8 mouse cellular contexts compared by ENCODE assay signal in genomic region chr2:85198011-85198965, GRCm38 (mm10). TPM values are rescaled to one million over a fixed set of nuclear protein-coding genes. Genes with fewer than 3 reads are reported as not detected.
DNase-seq lines count a peak whose midpoint lies in the region; ATAC-seq lines count a peak whose summit lies in the region.

No protein-coding gene starts in this region.

- H3K9me3 ChIP-seq in embryonic facial prominence, embryonic 13.5 days = no peaks in the 10 kb centered on the region
- no peaks in the 10 kb centered on the region for H3K9me3 ChIP-seq in hindbrain, embryonic 11.5 days (ENCODE audit: control insufficient read depth, low read length)

- H3K27ac ChIP-seq in embryonic facial prominence, embryonic 13.5 days = no peak overlapping the region
- no peak overlapping the region for H3K27ac ChIP-seq in hindbrain, embryonic 11.5 days (ENCODE audit: low read depth, low read length)

- ATAC-seq in embryonic facial prominence, embryonic 13.5 days (ENCODE audit: insufficient number of reproducible peaks, insufficient read depth, low FRiP score, low TSS enrichment, low read depth) = no peak
- peak; percentile 82 for ATAC-seq in hindbrain, embryonic 11.5 days (ENCODE audit: low FRiP score)

- peak; percentile 11 for DNase-seq in gastrocnemius, postnatal 14 days
- no peak for DNase-seq in gastrocnemius, postnatal 25 days
- peak; percentile 47 for DNase-seq in hindbrain, embryonic 11.5 days (ENCODE audit: low spot score)
- DNase-seq in left cerebral cortex, postnatal 14 days (ENCODE audit: low spot score in 2 of 2) = peak; percentile 67 to 70
- peak; percentile 57 for DNase-seq in retina, postnatal 1 day
- DNase-seq in ovary, adult 18-20 months (ENCODE audit: low spot score) = no peak
- no peak for DNase-seq in ovary, postnatal 14 days (ENCODE audit: low spot score)

- H3K36me3 ChIP-seq in embryonic facial prominence, embryonic 13.5 days = no peaks in the 10 kb centered on the region
- H3K36me3 ChIP-seq in hindbrain, embryonic 11.5 days (ENCODE audit: control insufficient read depth, insufficient read depth, low read length) = no peaks in the 10 kb centered on the region

- 2% methylated on average over 24 of the region's 24 CpGs for WGBS in embryonic facial prominence, embryonic 13.5 days
- 2% methylated on average over 24 of the region's 24 CpGs for WGBS in hindbrain, embryonic 11.5 days

- H3K4me1 ChIP-seq in embryonic facial prominence, embryonic 13.5 days = peaks cover 10% of the 10 kb centered on the region
- H3K4me1 ChIP-seq in hindbrain, embryonic 11.5 days (replicated peaks; ENCODE audit: control insufficient read depth, insufficient read depth, low read length) = no peaks in the 10 kb centered on the region

- peak overlapping the region; percentile 29 for H3K4me3 ChIP-seq in embryonic facial prominence, embryonic 13.5 days
- H3K4me3 ChIP-seq in hindbrain, embryonic 11.5 days (ENCODE audit: low read depth, low read length) = peak overlapping the region; percentile 34

- H3K27me3 ChIP-seq in embryonic facial prominence, embryonic 13.5 days = peaks cover 13% of the 10 kb centered on the region
- no peaks in the 10 kb centered on the region for H3K27me3 ChIP-seq in hindbrain, embryonic 11.5 days (ENCODE audit: control insufficient read depth, insufficient read depth, low read length)

- intact Hi-C loops in gastrocnemius, postnatal 14 days (cut with DNase I; ENCODE audit: low total_unique reads) = no loop called here
- intact Hi-C loops in left cerebral cortex, postnatal 14 days (cut with DNase I) = no loop called here

- H3K9ac ChIP-seq in embryonic facial prominence, embryonic 13.5 days = peak overlapping the region; percentile 51; the same call in 1 of the 2 replicates
- peak overlapping the region; percentile 37; the same call in 1 of the 2 replicates for H3K9ac ChIP-seq in hindbrain, embryonic 11.5 days (ENCODE audit: low read depth, low read length)

- H3K4me2 ChIP-seq in embryonic facial prominence, embryonic 13.5 days = peak overlapping the region; percentile 62
- peak overlapping the region; percentile 64 for H3K4me2 ChIP-seq in hindbrain, embryonic 11.5 days (replicated peaks; ENCODE audit: low read depth, low read length)

RNA-seq across cellular contexts. Expression of gene Lrrc55, which starts 1.3 kb away (rescaled TPM):
- 1 to 10 TPM; 3.9 to 7.3 TPM for total RNA-seq in gastrocnemius, postnatal 14 days (2021)
- total RNA-seq in gastrocnemius, postnatal 25 days (2021) = 1 to 10 TPM in 1 of 2 experiments, under 1 TPM in 1; 0.59 to 1.8 TPM
- 0.59 and 0.61 TPM in 2 replicates for polyA plus RNA-seq in embryonic facial prominence, embryonic 13.5 days (2015; fragmentation: Nextera tagmentation; extraction: Ambion mirVana)
- polyA plus RNA-seq in hindbrain, embryonic 11.5 days (2014; fragmentation: Nextera tagmentation; extraction: Ambion mirVana) = 1.1 and 2.3 TPM in 2 replicates
- total RNA-seq in left cerebral cortex, postnatal 14 days (2021) = 10 to 100 TPM; 35.6 to 44.1 TPM

Comparison
In these comparisons a context has a peak if more than half of its experiments do, and no peak if none do; other contexts are left out.
1. DNase-seq: peak in gastrocnemius, postnatal 14 days (single experiment), hindbrain, embryonic 11.5 days (single experiment), left cerebral cortex, postnatal 14 days (2 of 2) and retina, postnatal 1 day (single experiment); none in gastrocnemius, postnatal 25 days (single experiment), ovary, adult 18-20 months (single experiment) and ovary, postnatal 14 days (single experiment).
2. RNA of gene Lrrc55, which starts 1.3 kb away (total RNA-seq): 35.6 to 44.1 TPM in left cerebral cortex, postnatal 14 days; 3.9 to 7.3 TPM in gastrocnemius, postnatal 14 days and 0.59 to 1.8 TPM in gastrocnemius, postnatal 25 days; every median in the first group is over 4 times any median in the second.